23 mouse cellular contexts compared by ENCODE assay signal in genomic region chr9:18226644-18227043, GRCm38 (mm10).
"Had no signal": no experiment of that assay in that cellular context is flagged by ENCODE, and none has a peak within 500 bp of the region (broad histone marks: within the 10 kb centered on the region; RNA-seq: fewer than 3 reads in every experiment).

No protein-coding gene starts in this region.

- ATAC-seq: hindbrain, embryonic 16.5 days; inflammation-experienced regulatory T-cells, adult 6 months; intestine, embryonic 15.5 days; intestine, postnatal 0 days had no signal

- H3K9ac ChIP-seq: heart, embryonic 12.5 days; hindbrain, embryonic 12.5 days; hindbrain, embryonic 14.5 days; intestine, embryonic 15.5 days; limb, embryonic 12.5 days had no signal

- H3K4me2 ChIP-seq: heart, embryonic 12.5 days; hindbrain, embryonic 12.5 days; hindbrain, embryonic 14.5 days; intestine, embryonic 15.5 days; limb, embryonic 12.5 days had no signal

- H3K9me3 ChIP-seq: intestine, embryonic 15.5 days; limb, embryonic 10.5 days had no signal

- H3K4me3 ChIP-seq: heart, adult 2 months; heart, embryonic 12.5 days; hindbrain, embryonic 10.5 days; hindbrain, embryonic 12.5 days; intestine, embryonic 15.5 days; layer of hippocampus, adult 2 months; left cerebral cortex, adult 2 months; limb, embryonic 10.5 days; limb, embryonic 12.5 days had no signal

- H3K27me3 ChIP-seq: heart, embryonic 12.5 days; hindbrain, embryonic 12.5 days; intestine, embryonic 15.5 days; limb, embryonic 12.5 days had no signal

- H3K36me3 ChIP-seq: heart, embryonic 12.5 days; hindbrain, embryonic 10.5 days; hindbrain, embryonic 12.5 days; intestine, embryonic 15.5 days; limb, embryonic 10.5 days; limb, embryonic 12.5 days had no signal

- DNase-seq: gastrocnemius, postnatal 14 days; gastrocnemius, postnatal 36 days; heart, adult 11 months; heart, adult 2 months; heart, postnatal 10 days; heart, postnatal 4 days; kidney, adult 18-20 months; kidney, adult 8-10 months; kidney, postnatal 10 days; kidney, postnatal 25 days; kidney, postnatal 4 days had no signal

- H3K4me1 ChIP-seq: heart, embryonic 12.5 days; hindbrain, embryonic 10.5 days; hindbrain, embryonic 12.5 days; intestine, embryonic 15.5 days; limb, embryonic 10.5 days; limb, embryonic 12.5 days had no signal

- H3K27ac ChIP-seq: heart, adult 2 months; hindbrain, embryonic 10.5 days; hindbrain, embryonic 12.5 days; hindbrain, embryonic 14.5 days; intestine, embryonic 15.5 days; layer of hippocampus, adult 2 months; left cerebral cortex, adult 2 months; limb, embryonic 10.5 days; limb, embryonic 12.5 days had no signal
